Mouse (Mus musculus) cortical plate, adult 2 months (tissue): ENCODE measurements at regions not wholly inside any gene's neighbourhood (a gene's known extent, or its start where the extent isn't known, plus 50 kb on each side); places are given as distances from the start of the nearest gene placed in this dataset.

Experiments
- CTCF ChIP-seq: fragments of 200-500 bp; IDR thresholded peaks from 2 replicates; pipeline ENCODE4 v1.5.1; 2011; ENCODE audit warnings: mild to moderate bottlenecking, control low read depth, low read length; ENCODE audit not compliant: insufficient read depth; ENCODE audit errors: extremely low read depth
- POLR2A ChIP-seq: fragments of 200-500 bp; IDR thresholded peaks from 2 replicates; pipeline ENCODE4 v1.6.1; 2011; ENCODE audit warnings: mild to moderate bottlenecking, low read length, control low read depth; ENCODE audit not compliant: insufficient read depth; ENCODE audit errors: extremely low read depth

- TF ChIP-seq CTCF (no peak), POLR2A (no peak)
Observed at GRCm38 (mm10) chr1:13927964-13928363, 2165.2 kb downstream of the 4930444P10Rik start.
